Mouse (Mus musculus): Measurements from ENCODE around the gene Prox2. TPM values are rescaled to one million over a fixed set of nuclear protein-coding genes. Genes with fewer than 3 reads are reported as not detected.

Gene Prox2
- polyA plus RNA-seq (2012; rRNA removed), result 2.6 and 4.4 TPM in 2 replicates

GRCm38 (mm10) chr12:85110698-85111592 is at the start of gene Prox2, which contains the start of gene Dlst:
Gene Prox2 (minus strand): TSS chr12:85110759.
Gene Dlst (plus strand): TSS chr12:85110833.
- WGBS, result under 1% methylated on average over 83 of the region's 83 CpGs
- peaks cover 19% of the 10 kb centered on the region for H3K4me1 ChIP-seq (replicated peaks; ENCODE audit: control insufficient read depth, insufficient read depth, low read length)
- H3K27me3 ChIP-seq (ENCODE audit: control insufficient read depth, insufficient read depth, low read length), result no peaks in the 10 kb centered on the region
- peaks cover 3% of the 10 kb centered on the region; the same call in 1 of the 2 replicates for H3K36me3 ChIP-seq (ENCODE audit: control insufficient read depth, insufficient read depth, low read length)
- peak within 1 kb of the TSS; percentile 21 for H3K27ac ChIP-seq (ENCODE audit: control insufficient read depth, insufficient read depth, low read length)
- H3K4me3 ChIP-seq (ENCODE audit: control insufficient read depth, insufficient read depth, low read length), result peak within 1 kb of the TSS; percentile 91
- peak; percentile 87 for DNase-seq
- TF ChIP-seq POLR2A (IDR thresholded peaks at IDR 0.05; ENCODE audit: control insufficient read depth, extremely low read depth, insufficient read depth, low read length, poor library complexity) (peak; percentile 53; the same call in 1 of the 2 replicates), CTCF (IDR thresholded peaks at IDR 0.05; ENCODE audit: borderline replicate concordance, control insufficient read depth, extremely low read depth, insufficient read depth, low read length, poor library complexity) (peak; percentile 39; the same call in 1 of the 2 replicates)

GRCm38 (mm10) chr12:85159592-85159991 is 49.0 kb upstream of the Prox2 start:
- 67% methylated on average over 5 of the region's 5 CpGs for WGBS
- H3K4me1 ChIP-seq (replicated peaks; ENCODE audit: control insufficient read depth, insufficient read depth, low read length), result peaks cover 4% of the 10 kb centered on the region
- H3K27me3 ChIP-seq (ENCODE audit: control insufficient read depth, insufficient read depth, low read length), result no peaks in the 10 kb centered on the region
- no peak for DNase-seq
- no peak overlapping the region for H3K27ac ChIP-seq (ENCODE audit: control insufficient read depth, insufficient read depth, low read length)
- no peak overlapping the region for H3K4me3 ChIP-seq (ENCODE audit: control insufficient read depth, insufficient read depth, low read length)
- H3K36me3 ChIP-seq (ENCODE audit: control insufficient read depth, insufficient read depth, low read length), result no peaks in the 10 kb centered on the region
- no peak for TF ChIP-seq POLR2A (IDR thresholded peaks at IDR 0.05; ENCODE audit: control insufficient read depth, extremely low read depth, insufficient read depth, low read length, poor library complexity)
- TF ChIP-seq CTCF (IDR thresholded peaks at IDR 0.05; ENCODE audit: borderline replicate concordance, control insufficient read depth, extremely low read depth, insufficient read depth, low read length, poor library complexity), result no peak

- no peak for TF ChIP-seq CTCF (IDR thresholded peaks at IDR 0.05; ENCODE audit: borderline replicate concordance, control insufficient read depth, extremely low read depth, insufficient read depth, low read length, poor library complexity)
- TF ChIP-seq POLR2A (IDR thresholded peaks at IDR 0.05; ENCODE audit: control insufficient read depth, extremely low read depth, insufficient read depth, low read length, poor library complexity), result 0 out of 2 replicates have a peak, but pooled peaks have one; percentile 15
- H3K4me3 ChIP-seq (ENCODE audit: control insufficient read depth, insufficient read depth, low read length), result no peak overlapping the region
- DNase-seq, result no peak
- H3K36me3 ChIP-seq (ENCODE audit: control insufficient read depth, insufficient read depth, low read length), result no peaks in the 10 kb centered on the region
- peaks cover 4% of the 10 kb centered on the region for H3K4me1 ChIP-seq (replicated peaks; ENCODE audit: control insufficient read depth, insufficient read depth, low read length)
- 96% methylated on average over 8 of the region's 8 CpGs for WGBS
- no peaks in the 10 kb centered on the region for H3K27me3 ChIP-seq (ENCODE audit: control insufficient read depth, insufficient read depth, low read length)
- no peak overlapping the region for H3K27ac ChIP-seq (ENCODE audit: control insufficient read depth, insufficient read depth, low read length)
These were observed 48.2 kb upstream of the Prox2 start for GRCm38 (mm10) chr12:85158801-85159200.

- H3K4me1 ChIP-seq (replicated peaks; ENCODE audit: control insufficient read depth, insufficient read depth, low read length), result peaks cover 4% of the 10 kb centered on the region
- H3K36me3 ChIP-seq (ENCODE audit: control insufficient read depth, insufficient read depth, low read length), result no peaks in the 10 kb centered on the region
- TF ChIP-seq POLR2A (IDR thresholded peaks at IDR 0.05; ENCODE audit: control insufficient read depth, extremely low read depth, insufficient read depth, low read length, poor library complexity) (no peak), CTCF (IDR thresholded peaks at IDR 0.05; ENCODE audit: borderline replicate concordance, control insufficient read depth, extremely low read depth, insufficient read depth, low read length, poor library complexity) (no peak)
- WGBS, result 97% methylated on average over 14 of the region's 14 CpGs
- no peak for DNase-seq
- H3K27ac ChIP-seq (ENCODE audit: control insufficient read depth, insufficient read depth, low read length), result no peak overlapping the region
- no peaks in the 10 kb centered on the region for H3K27me3 ChIP-seq (ENCODE audit: control insufficient read depth, insufficient read depth, low read length)
- H3K4me3 ChIP-seq (ENCODE audit: control insufficient read depth, insufficient read depth, low read length), result no peak overlapping the region
These were observed 47.4 kb upstream of the Prox2 start for GRCm38 (mm10) chr12:85157797-85158460.

- H3K36me3 ChIP-seq (ENCODE audit: control insufficient read depth, insufficient read depth, low read length), result no peaks in the 10 kb centered on the region
- WGBS, result 12% methylated on average over 6 of the region's 6 CpGs
- H3K27me3 ChIP-seq (ENCODE audit: control insufficient read depth, insufficient read depth, low read length), result no peaks in the 10 kb centered on the region
- no peak for DNase-seq
- H3K4me1 ChIP-seq (replicated peaks; ENCODE audit: control insufficient read depth, insufficient read depth, low read length), result peaks cover 4% of the 10 kb centered on the region
- no peak overlapping the region for H3K27ac ChIP-seq (ENCODE audit: control insufficient read depth, insufficient read depth, low read length)
- TF ChIP-seq POLR2A (IDR thresholded peaks at IDR 0.05; ENCODE audit: control insufficient read depth, extremely low read depth, insufficient read depth, low read length, poor library complexity) (no peak), CTCF (IDR thresholded peaks at IDR 0.05; ENCODE audit: borderline replicate concordance, control insufficient read depth, extremely low read depth, insufficient read depth, low read length, poor library complexity) (no peak)
- H3K4me3 ChIP-seq (ENCODE audit: control insufficient read depth, insufficient read depth, low read length), result no peak overlapping the region
These were observed 45.8 kb upstream of the Prox2 start for GRCm38 (mm10) chr12:85156324-85156723.

GRCm38 (mm10) chr12:85153011-85153410 is 42.5 kb upstream of the Prox2 start:
- no peaks in the 10 kb centered on the region for H3K36me3 ChIP-seq (ENCODE audit: control insufficient read depth, insufficient read depth, low read length)
- H3K27me3 ChIP-seq (ENCODE audit: control insufficient read depth, insufficient read depth, low read length), result no peaks in the 10 kb centered on the region
- TF ChIP-seq CTCF (IDR thresholded peaks at IDR 0.05; ENCODE audit: borderline replicate concordance, control insufficient read depth, extremely low read depth, insufficient read depth, low read length, poor library complexity), result no peak
- no peak for TF ChIP-seq POLR2A (IDR thresholded peaks at IDR 0.05; ENCODE audit: control insufficient read depth, extremely low read depth, insufficient read depth, low read length, poor library complexity)
- H3K4me3 ChIP-seq (ENCODE audit: control insufficient read depth, insufficient read depth, low read length), result no peak overlapping the region
- no peak overlapping the region for H3K27ac ChIP-seq (ENCODE audit: control insufficient read depth, insufficient read depth, low read length)
- H3K4me1 ChIP-seq (replicated peaks; ENCODE audit: control insufficient read depth, insufficient read depth, low read length), result peaks cover 20% of the 10 kb centered on the region
- WGBS, result 93% methylated on average over 3 of the region's 3 CpGs
- DNase-seq, result no peak
